Mouse (Mus musculus) midbrain, embryonic 14.5 days (tissue): ENCODE results near the gene Atp6v1a. TPM values are rescaled to one million over a fixed set of nuclear protein-coding genes. Genes with fewer than 3 reads are reported as not detected.

Source experiments
- ATAC-seq: fragments of 200-750 bp; cut with Nextera tagmentation; 2 replicates; pipeline ENCODE4 v1.8.0; 2017; ENCODE audit warnings: moderate number of reproducible peaks, moderate library complexity; ENCODE audit not compliant: low FRiP score, low TSS enrichment
- DNase-seq: peaks from one replicate; pipeline ENCODE4 v3.0.0-alpha.2; 2015
- H3K27ac ChIP-seq: fragments of 300-500 bp; sonication (generic); replicated peaks from 2 replicates; pipeline ENCODE4 v1.5.1; 2014; ENCODE audit warnings: mild to moderate bottlenecking, low read depth, low read length, moderate library complexity
- H3K27me3 ChIP-seq: fragments of 300-500 bp; sonication (generic); 2 replicates; pipeline ENCODE4 v1.6.1; 2014; ENCODE audit warnings: low read length, control low read depth, mixed read lengths; ENCODE audit not compliant: control insufficient read depth, insufficient read depth
- H3K36me3 ChIP-seq: fragments of 300-500 bp; sonication (generic); 2 replicates; pipeline ENCODE4 v1.6.1; 2014; ENCODE audit warnings: low read length, control low read depth; ENCODE audit not compliant: control insufficient read depth, insufficient read depth
- H3K4me1 ChIP-seq: fragments of 300-500 bp; sonication (generic); 2 replicates; pipeline ENCODE4 v1.6.1; 2014; ENCODE audit warnings: mild to moderate bottlenecking, antibody characterized with exemption, low read length, control low read depth; ENCODE audit not compliant: control insufficient read depth, insufficient read depth
- H3K4me2 ChIP-seq: fragments of 300-500 bp; sonication (generic); 2 replicates; pipeline ENCODE4 v1.6.1; 2014; ENCODE audit warnings: mild to moderate bottlenecking, low read length, moderate library complexity
- H3K4me3 ChIP-seq: fragments of 300-500 bp; sonication (generic); replicated peaks from 2 replicates; pipeline ENCODE4 v1.5.1; 2014; ENCODE audit warnings: low read depth, low read length
- H3K9ac ChIP-seq: fragments of 300-500 bp; sonication (generic); replicated peaks from 2 replicates; pipeline ENCODE4 v1.6.1; 2014; ENCODE audit warnings: mild to moderate bottlenecking, low read length, moderate library complexity
- H3K9me3 ChIP-seq: fragments of 300-500 bp; sonication (generic); 2 replicates; pipeline ENCODE4 v1.6.1; 2016; ENCODE audit warnings: low read length, control low read depth, mixed read lengths; ENCODE audit not compliant: control insufficient read depth
- WGBS: fragments of 180-500 bp; shearing (Covaris S2); extraction: QIAGEN DNeasy Blood & Tissue Kit; methylation state at CpG from one replicate; pipeline ENCODE4 v1.1.7; 2014; 5-methylcytosine and 5-hydroxymethylcytosine counted together
- polyA plus RNA-seq: library from polyadenylated mRNA; unstranded; fragments of >200 nt; fragmentation: Nextera tagmentation; extraction: Ambion mirVana; gene quantifications from 2 replicates; pipeline ENCODE4 v1.2.1, GENCODE M21; 2014

The Atp6v1a gene
- polyA plus RNA-seq, 1 experiment from 2014 or later: 149 TPM

- no peaks in the 10 kb centered on the region for H3K27me3 ChIP-seq
- no peak overlapping the region for H3K27ac ChIP-seq
- peak overlapping the region; percentile 75 for H3K4me2 ChIP-seq
- peaks cover 18% of the 10 kb centered on the region for H3K4me1 ChIP-seq
- ATAC-seq: no peak
- H3K9ac ChIP-seq: no peak overlapping the region
- H3K9me3 ChIP-seq: no peaks in the 10 kb centered on the region
- H3K36me3 ChIP-seq: no peaks in the 10 kb centered on the region
- WGBS: 44% methylated on average over 6 of the region's 6 CpGs
- peak overlapping the region; percentile 96; the same call in 1 of the 2 replicates for H3K4me3 ChIP-seq
- DNase-seq: peak; percentile 42
Measured at GRCm38 (mm10) chr16:44141483-44141882, 2.0 kb upstream of the Atp6v1a start.

GRCm38 (mm10) chr16:44140186-44140787 lies 782 bp upstream of the Atp6v1a start:
- H3K27me3 ChIP-seq: no peaks in the 10 kb centered on the region
- no peaks in the 10 kb centered on the region for H3K9me3 ChIP-seq
- no peaks in the 10 kb centered on the region for H3K36me3 ChIP-seq
- H3K27ac ChIP-seq: peak overlapping the region; percentile 97
- H3K9ac ChIP-seq: peak overlapping the region; percentile 93
- peaks cover 18% of the 10 kb centered on the region for H3K4me1 ChIP-seq
- ATAC-seq: peak; percentile 31
- WGBS: under 1% methylated on average over 42 of the region's 44 CpGs
- H3K4me3 ChIP-seq: peak overlapping the region; percentile 96
- H3K4me2 ChIP-seq: peak overlapping the region; percentile 75
- DNase-seq: peak; percentile 78

DNA sequence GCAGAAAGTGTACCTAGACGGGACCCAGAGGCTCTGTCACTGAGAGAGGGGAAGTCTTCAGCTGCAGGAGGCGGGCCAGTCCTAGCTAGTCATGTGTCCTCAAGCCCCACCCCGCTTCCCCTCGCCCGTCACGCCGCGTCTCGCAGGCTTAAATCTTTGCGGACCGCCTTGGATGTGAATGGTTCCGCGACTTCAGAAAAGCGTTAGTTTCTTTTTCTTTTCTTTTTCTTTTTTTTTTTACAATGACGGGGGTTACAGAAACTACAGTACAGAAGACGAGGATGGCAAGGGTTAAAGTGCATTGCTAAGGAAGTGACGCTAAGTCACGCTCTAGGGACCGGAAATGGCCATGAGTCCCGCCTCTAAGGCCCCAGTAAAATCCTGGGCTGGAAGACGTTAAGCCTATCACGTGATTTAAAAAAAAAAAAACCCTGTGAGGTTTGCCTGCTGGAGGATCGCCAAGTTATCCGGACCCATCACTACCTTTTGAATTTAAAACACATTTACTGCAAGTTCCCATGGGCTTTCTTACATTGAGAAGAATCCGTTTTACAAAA lies 448 bp downstream of the Atp6v1a start:
- Histone ChIP-seq H3K27me3 (no peaks in the 10 kb centered on the region), H3K4me2 (peak overlapping the region; percentile 90), H3K9ac (peak overlapping the region; percentile 93), H3K27ac (peak overlapping the region; percentile 97), H3K36me3 (no peaks in the 10 kb centered on the region), H3K9me3 (no peaks in the 10 kb centered on the region), H3K4me3 (peak overlapping the region; percentile 96), H3K4me1 (peaks cover 18% of the 10 kb centered on the region)
- ATAC-seq (peak; percentile 90), DNase-seq (peak; percentile 97)
- under 1% methylated on average over 25 of the region's 25 CpGs for WGBS

GRCm38 (mm10) chr16:44138377-44138978 lies 1.0 kb downstream of the Atp6v1a start:
- 2% methylated on average over 24 of the region's 24 CpGs for WGBS
- DNase-seq: no peak
- H3K4me2 ChIP-seq: peak overlapping the region; percentile 90
- H3K4me3 ChIP-seq: peak overlapping the region; percentile 96
- H3K9me3 ChIP-seq: no peaks in the 10 kb centered on the region
- H3K9ac ChIP-seq: peak overlapping the region; percentile 93
- peak overlapping the region; percentile 97 for H3K27ac ChIP-seq
- peaks cover 18% of the 10 kb centered on the region for H3K4me1 ChIP-seq
- ATAC-seq: peak; percentile 49; the same call in 1 of the 2 replicates
- H3K36me3 ChIP-seq: no peaks in the 10 kb centered on the region
- no peaks in the 10 kb centered on the region for H3K27me3 ChIP-seq

DNA sequence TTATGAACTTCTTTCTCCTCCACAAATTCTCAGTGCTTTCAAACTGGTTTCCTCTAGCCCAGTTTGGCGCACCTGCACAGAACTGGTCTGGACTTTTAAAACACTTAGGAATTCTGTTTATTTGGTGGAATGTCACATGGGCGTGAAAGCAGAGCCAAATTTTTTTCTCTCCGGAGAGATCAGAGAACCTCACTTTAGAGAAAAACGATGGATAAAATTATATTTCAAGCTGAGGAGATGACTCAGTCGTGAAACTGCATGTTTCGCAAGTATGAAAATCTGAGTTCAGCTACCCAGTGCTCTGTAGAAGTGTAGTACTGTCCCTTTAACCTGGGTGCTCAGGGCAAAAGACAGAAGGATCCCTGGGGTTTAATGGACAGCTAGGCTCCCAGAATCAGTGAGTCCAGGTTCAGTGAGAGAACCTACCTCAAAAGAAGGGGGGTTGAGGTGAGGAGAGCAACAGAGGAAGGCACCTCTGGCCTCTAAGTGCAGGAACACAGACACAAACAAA lies 2.9 kb downstream of the Atp6v1a start:
- H3K36me3 ChIP-seq: no peaks in the 10 kb centered on the region
- H3K4me2 ChIP-seq: no peak overlapping the region
- no peak overlapping the region for H3K9ac ChIP-seq
- peaks cover 16% of the 10 kb centered on the region for H3K4me1 ChIP-seq
- no peaks in the 10 kb centered on the region for H3K9me3 ChIP-seq
- no peak for DNase-seq
- no peak overlapping the region for H3K27ac ChIP-seq
- no peak overlapping the region for H3K4me3 ChIP-seq
- 93% methylated on average over 6 of the region's 6 CpGs for WGBS
- H3K27me3 ChIP-seq: no peaks in the 10 kb centered on the region
- ATAC-seq: no peak

GRCm38 (mm10) chr16:44133187-44133586 lies 6.3 kb downstream of the Atp6v1a start:
- DNase-seq: no peak
- Histone ChIP-seq H3K4me1 (peaks cover 8% of the 10 kb centered on the region), H3K27ac (no peak overlapping the region), H3K27me3 (no peaks in the 10 kb centered on the region), H3K4me3 (no peak overlapping the region), H3K36me3 (no peaks in the 10 kb centered on the region), H3K9ac (no peak overlapping the region), H3K4me2 (no peak overlapping the region), H3K9me3 (no peaks in the 10 kb centered on the region)
- ATAC-seq: no peak
- 91% methylated on average over 3 of the region's 3 CpGs for WGBS

DNA sequence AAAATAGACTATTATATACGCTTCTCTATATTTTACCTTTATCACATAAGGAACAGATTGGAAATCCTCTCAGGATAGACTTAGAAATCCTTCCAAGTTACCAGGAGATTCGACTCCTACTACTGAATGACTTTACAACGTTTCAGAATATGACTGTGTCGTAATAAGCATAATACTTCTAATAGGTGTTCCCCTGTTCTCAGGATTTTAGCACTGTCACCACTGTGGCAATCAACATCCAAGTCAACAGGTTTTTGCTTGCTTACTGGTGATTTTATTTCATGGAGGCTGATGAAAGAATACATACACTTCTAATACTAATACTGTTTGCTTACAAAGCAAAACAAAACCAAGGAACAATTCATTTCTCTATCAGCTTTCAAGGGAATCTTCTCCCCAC lies 7.2 kb downstream of the Atp6v1a start:
- H3K9me3 ChIP-seq: no peaks in the 10 kb centered on the region
- no peak overlapping the region for H3K9ac ChIP-seq
- WGBS: 85% methylated on average over 4 of the region's 4 CpGs
- H3K4me2 ChIP-seq: no peak overlapping the region
- DNase-seq (no peak), ATAC-seq (no peak)
- no peak overlapping the region for H3K4me3 ChIP-seq
- H3K27me3 ChIP-seq: no peaks in the 10 kb centered on the region
- H3K36me3 ChIP-seq: no peaks in the 10 kb centered on the region
- no peaks in the 10 kb centered on the region for H3K4me1 ChIP-seq
- H3K27ac ChIP-seq: no peak overlapping the region

- 90% methylated on average over 4 of the region's 4 CpGs for WGBS
- H3K27me3 ChIP-seq: no peaks in the 10 kb centered on the region
- H3K4me2 ChIP-seq: no peak overlapping the region
- ATAC-seq (no peak), DNase-seq (no peak)
- H3K4me3 ChIP-seq: no peak overlapping the region
- H3K27ac ChIP-seq: no peak overlapping the region
- H3K36me3 ChIP-seq: no peaks in the 10 kb centered on the region
- H3K9me3 ChIP-seq: no peaks in the 10 kb centered on the region
- H3K4me1 ChIP-seq: no peaks in the 10 kb centered on the region
- H3K9ac ChIP-seq: no peak overlapping the region
Measured at GRCm38 (mm10) chr16:44126437-44126836, 13.1 kb downstream of the Atp6v1a start.
